9 mouse cellular contexts compared by ENCODE assay signal in the genomic region with DNA sequence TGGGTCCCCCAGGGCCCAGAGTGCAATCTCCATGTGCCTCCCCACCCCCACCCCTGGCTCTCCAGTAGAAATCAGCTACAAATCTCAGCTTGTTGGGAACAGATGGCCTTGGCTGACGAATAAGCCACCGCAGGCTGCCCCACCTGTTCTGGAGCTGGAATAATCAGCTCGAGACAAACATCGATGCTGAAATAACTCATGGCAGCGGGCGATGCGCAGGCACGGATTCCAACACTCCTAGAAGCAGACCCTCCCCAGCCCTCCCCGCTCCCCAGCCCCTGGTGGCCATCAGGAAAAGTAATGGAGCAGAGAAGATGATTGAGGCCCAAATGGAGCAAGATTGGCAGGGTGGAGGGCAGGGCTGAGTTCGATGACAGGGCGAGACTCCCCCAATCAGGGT. TPM values are rescaled to one million over a fixed set of nuclear protein-coding genes. Genes with fewer than 3 reads are reported as not detected.
DNase-seq lines count a peak whose midpoint lies in the region; ATAC-seq lines count a peak whose summit lies in the region.
"Had no signal": no experiment of that assay in that cellular context is flagged by ENCODE, and none has a peak within 500 bp of the region (broad histone marks: within the 10 kb centered on the region; RNA-seq: fewer than 3 reads in every experiment).

No protein-coding gene starts in this region.

- no peak for DNase-seq in heart, adult 9 months (ENCODE audit: low spot score in 2 of 2)
- peak; percentile 88 to 92 for DNase-seq in cerebellum, postnatal 10 days
- DNase-seq in gastrocnemius, postnatal 14 days: no peak
- DNase-seq in spleen, adult 12 weeks (ENCODE audit: low spot score): no peak
- DNase-seq in testis, postnatal 14 days (ENCODE audit: low spot score): no peak

- peaks cover 53% of the 10 kb centered on the region for H3K4me1 ChIP-seq in heart, embryonic 15.5 days (replicated peaks)
- peaks cover 63% of the 10 kb centered on the region for H3K4me1 ChIP-seq in hindbrain, embryonic 16.5 days (ENCODE audit: control insufficient read depth, insufficient read depth, low read depth, low read length)
- peaks cover 75% of the 10 kb centered on the region for H3K4me1 ChIP-seq in midbrain, embryonic 15.5 days

- intact Hi-C loops in gastrocnemius, postnatal 14 days (cut with DNase I; ENCODE audit: low total_unique reads): no loop called here

- H3K36me3 ChIP-seq in heart, embryonic 15.5 days: no peaks in the 10 kb centered on the region; the same call in 1 of the 2 replicates
- H3K36me3 ChIP-seq in hindbrain, embryonic 16.5 days (ENCODE audit: control insufficient read depth, insufficient read depth, low read length): no peaks in the 10 kb centered on the region
- no peaks in the 10 kb centered on the region for H3K36me3 ChIP-seq in midbrain, embryonic 15.5 days (replicated peaks)

- H3K9me3 ChIP-seq in heart, embryonic 15.5 days (replicated peaks): no peaks in the 10 kb centered on the region
- no peaks in the 10 kb centered on the region for H3K9me3 ChIP-seq in hindbrain, embryonic 16.5 days (ENCODE audit: control insufficient read depth, low read length)
- H3K9me3 ChIP-seq in midbrain, embryonic 15.5 days: no peaks in the 10 kb centered on the region
- H3K9me3 ChIP-seq: G1E had no signal

- peak overlapping the region; percentile 48 for H3K4me2 ChIP-seq in heart, embryonic 15.5 days
- peak overlapping the region; percentile 34; the same call in 1 of the 2 replicates for H3K4me2 ChIP-seq in hindbrain, embryonic 16.5 days (ENCODE audit: low read length)
- peak overlapping the region; percentile 9; the same call in 1 of the 2 replicates for H3K4me2 ChIP-seq in midbrain, embryonic 15.5 days

- no peaks in the 10 kb centered on the region for H3K27me3 ChIP-seq in heart, embryonic 15.5 days
- H3K27me3 ChIP-seq in hindbrain, embryonic 16.5 days (replicated peaks; ENCODE audit: control insufficient read depth, insufficient read depth, low read length): no peaks in the 10 kb centered on the region
- H3K27me3 ChIP-seq in midbrain, embryonic 15.5 days (replicated peaks): no peaks in the 10 kb centered on the region

- ATAC-seq in heart, embryonic 15.5 days (replicated peaks; ENCODE audit: insufficient number of reproducible peaks, insufficient read depth, low FRiP score, low read depth): no peak
- ATAC-seq in hindbrain, embryonic 16.5 days: peak; percentile 41
- ATAC-seq in midbrain, embryonic 15.5 days (replicated peaks): no peak

- H3K9ac ChIP-seq in heart, embryonic 15.5 days: 0 out of 2 replicates have a peak overlapping the region, but pooled peaks have one; percentile 5
- H3K9ac ChIP-seq in hindbrain, embryonic 16.5 days (ENCODE audit: low read depth, low read length): peak overlapping the region; percentile 24; the same call in 1 of the 2 replicates
- H3K9ac ChIP-seq in midbrain, embryonic 15.5 days: no peak overlapping the region

- 4% methylated on average over 11 of the region's 11 CpGs for WGBS in heart, embryonic 15.5 days
- WGBS in hindbrain, embryonic 16.5 days: 2% methylated on average over 11 of the region's 11 CpGs
- WGBS in midbrain, embryonic 15.5 days: 5% methylated on average over 11 of the region's 11 CpGs

- H3K4me3 ChIP-seq in heart, embryonic 15.5 days: no peak overlapping the region
- no peak overlapping the region for H3K4me3 ChIP-seq in hindbrain, embryonic 16.5 days (ENCODE audit: low read length)
- H3K4me3 ChIP-seq in midbrain, embryonic 15.5 days: no peak overlapping the region

- H3K27ac ChIP-seq in heart, embryonic 15.5 days: no peak overlapping the region
- H3K27ac ChIP-seq in hindbrain, embryonic 16.5 days (ENCODE audit: low read depth, low read length): peak overlapping the region; percentile 69
- H3K27ac ChIP-seq in midbrain, embryonic 15.5 days: peak overlapping the region; percentile 63

RNA-seq across cellular contexts. Expression of gene Pipox, which starts 21.7 kb away (rescaled TPM):
- 3.0 and 3.3 TPM in 2 replicates for polyA plus RNA-seq in heart, embryonic 15.5 days (2015; fragmentation: Nextera tagmentation; extraction: Ambion mirVana)
- polyA plus RNA-seq in hindbrain, embryonic 16.5 days (2015; fragmentation: Nextera tagmentation; extraction: Ambion mirVana): 5.9 and 7.7 TPM in 2 replicates
- 5.7 and 6.7 TPM in 2 replicates for polyA plus RNA-seq in midbrain, embryonic 15.5 days (2015; fragmentation: Nextera tagmentation; extraction: Ambion mirVana)
- under 1 TPM in 1 of 2 experiments, not detected in 1; 0.94 TPM for total RNA-seq in gastrocnemius, postnatal 14 days (2021)
- total RNA-seq: G1E had no signal
- polyA plus RNA-seq: G1E had no signal

RNA-seq across cellular contexts. Expression of gene Sez6, which starts 58.4 kb away (rescaled TPM):
- 0.05 and 0.15 TPM in 2 replicates for polyA plus RNA-seq in heart, embryonic 15.5 days (2015; fragmentation: Nextera tagmentation; extraction: Ambion mirVana)
- polyA plus RNA-seq in hindbrain, embryonic 16.5 days (2015; fragmentation: Nextera tagmentation; extraction: Ambion mirVana): 132 and 156 TPM in 2 replicates
- polyA plus RNA-seq in midbrain, embryonic 15.5 days (2015; fragmentation: Nextera tagmentation; extraction: Ambion mirVana): 159 and 162 TPM in 2 replicates
- under 1 TPM; 0.51 to 0.82 TPM for total RNA-seq in gastrocnemius, postnatal 14 days (2021)

Comparison
In these comparisons a context has a peak if more than half of its experiments do, and no peak if none do; other contexts are left out.
1. DNase-seq: peak in cerebellum, postnatal 10 days (2 of 2); none in heart, adult 9 months (0 of 2), gastrocnemius, postnatal 14 days (single experiment), spleen, adult 12 weeks (single experiment) and testis, postnatal 14 days (single experiment).
2. RNA of gene Sez6, which starts 58.4 kb away (polyA plus RNA-seq): 159 to 162 TPM in midbrain, embryonic 15.5 days and 132 to 156 TPM in hindbrain, embryonic 16.5 days; 0.05 to 0.15 TPM in heart, embryonic 15.5 days; every median in the first group is over 100 times any median in the second.
3. Peak in every context shown above with its lines, with median percentiles within 50 percentile points of each other: H3K4me2 ChIP-seq.